Mouse (Mus musculus): ENCODE results near the gene Exoc2. TPM values are rescaled to one million over a fixed set of nuclear protein-coding genes. Genes with fewer than 3 reads are reported as not detected.

The Exoc2 gene
- polyA plus RNA-seq, 1 experiment from 2014 or later = 58.6 TPM

- no peak for ATAC-seq
Measured at GRCm38 (mm10) chr13:30978224-30978623, 4.3 kb upstream of the Exoc2 start.

GRCm38 (mm10) chr13:30976536-30977084, 2.7 kb upstream of the Exoc2 start:
- peaks cover 12% of the 10 kb centered on the region for H3K4me1 ChIP-seq (ENCODE audit: control insufficient read depth, insufficient read depth, low read length)
- no peaks in the 10 kb centered on the region for H3K9me3 ChIP-seq (replicated peaks; ENCODE audit: control insufficient read depth, low read length, poor library complexity, severe bottlenecking)
- WGBS = 62% methylated on average over 8 of the region's 8 CpGs
- H3K9ac ChIP-seq (ENCODE audit: low read depth, low read length) = no peak overlapping the region
- H3K36me3 ChIP-seq (ENCODE audit: control insufficient read depth, insufficient read depth, low read length) = no peaks in the 10 kb centered on the region
- no peak overlapping the region for H3K4me3 ChIP-seq (ENCODE audit: low read depth, low read length)
- no peak overlapping the region for H3K27ac ChIP-seq (ENCODE audit: low read length)
- ATAC-seq = no peak
- no peak overlapping the region for H3K4me2 ChIP-seq (ENCODE audit: low read length)
- H3K27me3 ChIP-seq (ENCODE audit: control insufficient read depth, insufficient read depth, low read depth, low read length) = no peaks in the 10 kb centered on the region; the same call in 1 of the 2 replicates

More at GRCm38 (mm10) chr13:30978224-30978623, 4.3 kb upstream of the Exoc2 start:
- no peaks in the 10 kb centered on the region for H3K9me3 ChIP-seq (replicated peaks; ENCODE audit: control insufficient read depth, low read length, poor library complexity, severe bottlenecking)
- H3K36me3 ChIP-seq (ENCODE audit: control insufficient read depth, insufficient read depth, low read length) = no peaks in the 10 kb centered on the region
- H3K4me1 ChIP-seq (ENCODE audit: control insufficient read depth, insufficient read depth, low read length) = peaks cover 3% of the 10 kb centered on the region; the same call in 1 of the 2 replicates
- H3K4me2 ChIP-seq (ENCODE audit: low read length) = no peak overlapping the region
- H3K9ac ChIP-seq (ENCODE audit: low read depth, low read length) = no peak overlapping the region
- no peak overlapping the region for H3K27ac ChIP-seq (ENCODE audit: low read length)
- 60% methylated on average over 4 of the region's 4 CpGs for WGBS
- H3K4me3 ChIP-seq (ENCODE audit: low read depth, low read length) = no peak overlapping the region
- no peaks in the 10 kb centered on the region; the same call in 1 of the 2 replicates for H3K27me3 ChIP-seq (ENCODE audit: control insufficient read depth, insufficient read depth, low read depth, low read length)

GRCm38 (mm10) chr13:30974247-30974630, 346 bp upstream of the Exoc2 start:
- no peaks in the 10 kb centered on the region for H3K9me3 ChIP-seq (replicated peaks; ENCODE audit: control insufficient read depth, low read length, poor library complexity, severe bottlenecking)
- no peaks in the 10 kb centered on the region for H3K36me3 ChIP-seq (ENCODE audit: control insufficient read depth, insufficient read depth, low read length)
- H3K4me3 ChIP-seq (ENCODE audit: low read depth, low read length) = peak overlapping the region; percentile 93
- 21% methylated on average over 5 of the region's 5 CpGs for WGBS
- peaks cover 12% of the 10 kb centered on the region for H3K4me1 ChIP-seq (ENCODE audit: control insufficient read depth, insufficient read depth, low read length)
- ATAC-seq = peak; percentile 74
- peak overlapping the region; percentile 87 for H3K27ac ChIP-seq (ENCODE audit: low read length)
- peak overlapping the region; percentile 64 for H3K4me2 ChIP-seq (ENCODE audit: low read length)
- peak overlapping the region; percentile 60 for H3K9ac ChIP-seq (ENCODE audit: low read depth, low read length)
- H3K27me3 ChIP-seq (ENCODE audit: control insufficient read depth, insufficient read depth, low read depth, low read length) = no peaks in the 10 kb centered on the region; the same call in 1 of the 2 replicates

- Histone ChIP-seq H3K4me1 (ENCODE audit: control insufficient read depth, insufficient read depth, low read length) (peaks cover 14% of the 10 kb centered on the region), H3K27me3 (ENCODE audit: control insufficient read depth, insufficient read depth, low read depth, low read length) (no peaks in the 10 kb centered on the region; the same call in 1 of the 2 replicates), H3K36me3 (ENCODE audit: control insufficient read depth, insufficient read depth, low read length) (no peaks in the 10 kb centered on the region), H3K4me2 (ENCODE audit: low read length) (no peak overlapping the region), H3K27ac (ENCODE audit: low read length) (no peak overlapping the region), H3K4me3 (ENCODE audit: low read depth, low read length) (no peak overlapping the region), H3K9me3 (replicated peaks; ENCODE audit: control insufficient read depth, low read length, poor library complexity, severe bottlenecking) (no peaks in the 10 kb centered on the region), H3K9ac (ENCODE audit: low read depth, low read length) (no peak overlapping the region)
- whole genome bisulfite sequencing = 95% methylated on average over 2 of the region's 2 CpGs
- no peak for ATAC-seq
Measured at GRCm38 (mm10) chr13:30972102-30972501, 1.8 kb downstream of the Exoc2 start.

- Histone ChIP-seq H3K27me3 (ENCODE audit: control insufficient read depth, insufficient read depth, low read depth, low read length) (no peaks in the 10 kb centered on the region; the same call in 1 of the 2 replicates), H3K4me2 (ENCODE audit: low read length) (no peak overlapping the region), H3K9ac (ENCODE audit: low read depth, low read length) (no peak overlapping the region), H3K36me3 (ENCODE audit: control insufficient read depth, insufficient read depth, low read length) (no peaks in the 10 kb centered on the region), H3K9me3 (replicated peaks; ENCODE audit: control insufficient read depth, low read length, poor library complexity, severe bottlenecking) (no peaks in the 10 kb centered on the region), H3K4me1 (ENCODE audit: control insufficient read depth, insufficient read depth, low read length) (peaks cover 21% of the 10 kb centered on the region), H3K27ac (ENCODE audit: low read length) (no peak overlapping the region), H3K4me3 (ENCODE audit: low read depth, low read length) (no peak overlapping the region)
- 89% methylated on average over 3 of the region's 3 CpGs for WGBS
- no peak for ATAC-seq
Measured at GRCm38 (mm10) chr13:30971047-30971446, 2.8 kb downstream of the Exoc2 start.

GRCm38 (mm10) chr13:30968311-30968710, 5.6 kb downstream of the Exoc2 start:
- H3K4me1 ChIP-seq (ENCODE audit: control insufficient read depth, insufficient read depth, low read length) = peaks cover 17% of the 10 kb centered on the region

GRCm38 (mm10) chr13:30966507-30966911, 7.4 kb downstream of the Exoc2 start:
- Histone ChIP-seq H3K9ac (ENCODE audit: low read depth, low read length) (peak overlapping the region; percentile 27; the same call in 1 of the 2 replicates), H3K4me3 (ENCODE audit: low read depth, low read length) (no peak overlapping the region), H3K4me1 (ENCODE audit: control insufficient read depth, insufficient read depth, low read length) (peaks cover 9% of the 10 kb centered on the region), H3K4me2 (ENCODE audit: low read length) (peak overlapping the region; percentile 43), H3K9me3 (replicated peaks; ENCODE audit: control insufficient read depth, low read length, poor library complexity, severe bottlenecking) (no peaks in the 10 kb centered on the region), H3K27ac (ENCODE audit: low read length) (peak overlapping the region; percentile 50; the same call in 1 of the 2 replicates), H3K27me3 (ENCODE audit: control insufficient read depth, insufficient read depth, low read depth, low read length) (no peaks in the 10 kb centered on the region), H3K36me3 (ENCODE audit: control insufficient read depth, insufficient read depth, low read length) (no peaks in the 10 kb centered on the region)
- WGBS = 5% methylated on average over 10 of the region's 10 CpGs
- ATAC-seq = peak; percentile 73

More at GRCm38 (mm10) chr13:30968311-30968710, 5.6 kb downstream of the Exoc2 start:
- H3K4me2 ChIP-seq (ENCODE audit: low read length) = no peak overlapping the region
- H3K27ac ChIP-seq (ENCODE audit: low read length) = no peak overlapping the region
- ATAC-seq = no peak
- no peak overlapping the region for H3K4me3 ChIP-seq (ENCODE audit: low read depth, low read length)
- no peaks in the 10 kb centered on the region for H3K27me3 ChIP-seq (ENCODE audit: control insufficient read depth, insufficient read depth, low read depth, low read length)
- no peaks in the 10 kb centered on the region for H3K36me3 ChIP-seq (ENCODE audit: control insufficient read depth, insufficient read depth, low read length)
- WGBS = 64% methylated on average over 4 of the region's 4 CpGs
- H3K9me3 ChIP-seq (replicated peaks; ENCODE audit: control insufficient read depth, low read length, poor library complexity, severe bottlenecking) = no peaks in the 10 kb centered on the region
- H3K9ac ChIP-seq (ENCODE audit: low read depth, low read length) = no peak overlapping the region

- Histone ChIP-seq H3K9ac (ENCODE audit: low read depth, low read length) (no peak overlapping the region), H3K36me3 (ENCODE audit: control insufficient read depth, insufficient read depth, low read length) (0 out of 2 replicates have a peak, but pooled peaks cover 2% of the 10 kb centered on the region), H3K27me3 (ENCODE audit: control insufficient read depth, insufficient read depth, low read depth, low read length) (no peaks in the 10 kb centered on the region), H3K9me3 (replicated peaks; ENCODE audit: control insufficient read depth, low read length, poor library complexity, severe bottlenecking) (no peaks in the 10 kb centered on the region), H3K4me3 (ENCODE audit: low read depth, low read length) (no peak overlapping the region), H3K4me1 (ENCODE audit: control insufficient read depth, insufficient read depth, low read length) (peaks cover 6% of the 10 kb centered on the region), H3K4me2 (ENCODE audit: low read length) (no peak overlapping the region), H3K27ac (ENCODE audit: low read length) (no peak overlapping the region)
- 60% methylated on average over 2 of the region's 2 CpGs for WGBS
- no peak for ATAC-seq
Measured at GRCm38 (mm10) chr13:30961932-30962331, 12.0 kb downstream of the Exoc2 start.

GRCm38 (mm10) chr13:30960714-30961113, 13.2 kb downstream of the Exoc2 start:
- Histone ChIP-seq H3K27ac (ENCODE audit: low read length) (no peak overlapping the region), H3K4me3 (ENCODE audit: low read depth, low read length) (no peak overlapping the region), H3K9me3 (replicated peaks; ENCODE audit: control insufficient read depth, low read length, poor library complexity, severe bottlenecking) (no peaks in the 10 kb centered on the region), H3K27me3 (ENCODE audit: control insufficient read depth, insufficient read depth, low read depth, low read length) (no peaks in the 10 kb centered on the region), H3K4me2 (ENCODE audit: low read length) (no peak overlapping the region), H3K9ac (ENCODE audit: low read depth, low read length) (no peak overlapping the region), H3K36me3 (ENCODE audit: control insufficient read depth, insufficient read depth, low read length) (0 out of 2 replicates have a peak, but pooled peaks cover 2% of the 10 kb centered on the region), H3K4me1 (ENCODE audit: control insufficient read depth, insufficient read depth, low read length) (no peaks in the 10 kb centered on the region)
- WGBS = 95% methylated on average over 2 of the region's 2 CpGs
- ATAC-seq = no peak

Data from midbrain, embryonic 16.5 days (tissue).